Mouse (Mus musculus) midbrain, postnatal 0 days (tissue): ENCODE data around the gene Erc1. TPM values are rescaled to one million over a fixed set of nuclear protein-coding genes. Genes with fewer than 3 reads are reported as not detected.

Experiments used
- ATAC-seq: fragments of 200-750 bp; cut with Nextera tagmentation; 2 replicates; pipeline ENCODE4 v1.8.0; 2017; ENCODE audit warnings: moderate number of reproducible peaks, mild to moderate bottlenecking, moderate TSS enrichment, moderate library complexity; ENCODE audit not compliant: low FRiP score
- DNase-seq: peaks from one replicate; pipeline ENCODE4 v3.0.0-alpha.2; 2015; ENCODE audit warnings: low spot score
- H3K27ac ChIP-seq: fragments of 300-500 bp; sonication (generic); 2 replicates; pipeline ENCODE4 v1.5.1; 2014; ENCODE audit warnings: low read depth, mild to moderate bottlenecking, low read length, mixed read lengths
- H3K27me3 ChIP-seq: fragments of 300-500 bp; sonication (generic); 2 replicates; pipeline ENCODE4 v1.6.1; 2014; ENCODE audit warnings: low read length, control low read depth, mixed read lengths; ENCODE audit not compliant: insufficient read depth
- H3K36me3 ChIP-seq: fragments of 300-500 bp; sonication (generic); 2 replicates; pipeline ENCODE4 v1.6.1; 2014; ENCODE audit warnings: low read length, control low read depth, mixed read lengths; ENCODE audit not compliant: insufficient read depth
- H3K4me1 ChIP-seq: fragments of 300-500 bp; sonication (generic); 2 replicates; pipeline ENCODE4 v1.6.1; 2014; ENCODE audit warnings: mild to moderate bottlenecking, control low read depth, antibody characterized with exemption, low read length, mixed read lengths; ENCODE audit not compliant: insufficient read depth
- H3K4me2 ChIP-seq: fragments of 300-500 bp; sonication (generic); 2 replicates; pipeline ENCODE4 v1.6.1; 2014; ENCODE audit warnings: low read depth, mild to moderate bottlenecking, low read length, mixed read lengths; ENCODE audit not compliant: poor library complexity, severe bottlenecking
- H3K4me3 ChIP-seq: fragments of 300-500 bp; sonication (generic); 2 replicates; pipeline ENCODE4 v1.5.1; 2014; ENCODE audit warnings: low read depth, mild to moderate bottlenecking, low read length, moderate library complexity
- H3K9ac ChIP-seq: fragments of 300-500 bp; sonication (generic); replicated peaks from 2 replicates; pipeline ENCODE4 v1.6.1; 2014; ENCODE audit warnings: mild to moderate bottlenecking, low read length, moderate library complexity, mixed read lengths; ENCODE audit not compliant: poor library complexity, severe bottlenecking
- H3K9me3 ChIP-seq: fragments of 300-500 bp; sonication (generic); 2 replicates; pipeline ENCODE4 v1.6.1; 2016; ENCODE audit warnings: low read length, control low read depth
- CTCF ChIP-seq: IDR thresholded peaks from 2 replicates; pipeline ENCODE4 v1.5.1; 2016; ENCODE audit warnings: antibody characterized with exemption, mild to moderate bottlenecking
- WGBS: fragments of 180-500 bp; shearing (Covaris S2); extraction: QIAGEN DNeasy Blood & Tissue Kit; methylation state at CpG from one replicate; pipeline ENCODE4 v1.1.7; 2014; 5-methylcytosine and 5-hydroxymethylcytosine counted together
- polyA plus RNA-seq: library from polyadenylated mRNA; unstranded; fragments of >200 nt; fragmentation: Nextera tagmentation; extraction: Ambion mirVana; gene quantifications from 2 replicates; pipeline ENCODE4 v1.2.1, GENCODE M21; 2015
- total RNA-seq: library from RNA; depleted of rRNA; stranded (reverse); fragments of >200 nt; gene quantifications from 2 replicates; pipeline ENCODE4 v1.2.3, GENCODE M21; 2014

Erc1 gene
- total and polyA plus RNA-seq, 2 experiments from 2014 or later, result 56.1 to 90.0 TPM

DNA sequence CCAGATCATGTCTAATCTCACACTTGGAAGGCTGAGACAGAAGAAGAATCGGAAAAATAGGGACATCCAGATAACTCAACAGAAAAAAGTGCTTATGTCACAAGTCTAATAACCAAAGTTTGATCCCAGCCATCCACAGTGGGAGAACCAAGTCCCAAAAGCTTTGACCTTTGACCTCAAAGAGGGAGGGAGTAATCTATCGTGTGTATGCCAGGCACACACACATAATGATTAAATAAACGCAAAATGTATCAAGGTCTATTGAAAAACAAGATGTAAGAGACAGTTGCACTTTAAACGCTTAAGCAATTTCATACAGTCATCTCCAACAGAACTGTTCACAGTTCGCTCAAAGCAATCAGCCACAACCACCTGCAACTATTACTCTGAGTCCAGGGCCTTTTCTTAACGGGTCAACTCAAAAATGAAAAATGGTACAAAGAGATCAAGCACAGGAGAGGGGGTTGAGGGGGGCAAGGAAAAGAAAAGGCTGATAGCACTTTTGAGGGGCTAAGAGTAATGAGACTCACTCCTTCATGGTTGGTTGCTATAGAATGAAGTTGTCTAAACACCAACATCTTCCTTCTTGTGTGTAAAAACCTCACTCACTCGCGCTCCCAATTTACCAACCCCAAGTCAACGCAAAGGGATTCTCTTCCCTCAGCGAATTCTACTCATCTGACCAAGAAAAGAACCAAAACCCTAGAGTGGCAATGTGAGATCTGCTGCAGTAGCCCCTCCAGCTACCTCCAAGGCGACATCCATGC is 1.0 kb downstream of the Erc1 start:
- Histone ChIP-seq H3K27ac (peak overlapping the region; percentile 97; the same call in 1 of the 2 replicates), H3K9me3 (no peaks in the 10 kb centered on the region), H3K4me2 (peak overlapping the region; percentile 67), H3K27me3 (no peaks in the 10 kb centered on the region), H3K36me3 (no peaks in the 10 kb centered on the region), H3K9ac (peak overlapping the region; percentile 90), H3K4me3 (peak overlapping the region; percentile 99), H3K4me1 (peaks cover 2% of the 10 kb centered on the region; the same call in 1 of the 2 replicates)
- TF ChIP-seq CTCF, result no peak
- ATAC-seq, result no peak
- no peak for DNase-seq
- WGBS, result 22% methylated on average over 11 of the region's 11 CpGs

DNA sequence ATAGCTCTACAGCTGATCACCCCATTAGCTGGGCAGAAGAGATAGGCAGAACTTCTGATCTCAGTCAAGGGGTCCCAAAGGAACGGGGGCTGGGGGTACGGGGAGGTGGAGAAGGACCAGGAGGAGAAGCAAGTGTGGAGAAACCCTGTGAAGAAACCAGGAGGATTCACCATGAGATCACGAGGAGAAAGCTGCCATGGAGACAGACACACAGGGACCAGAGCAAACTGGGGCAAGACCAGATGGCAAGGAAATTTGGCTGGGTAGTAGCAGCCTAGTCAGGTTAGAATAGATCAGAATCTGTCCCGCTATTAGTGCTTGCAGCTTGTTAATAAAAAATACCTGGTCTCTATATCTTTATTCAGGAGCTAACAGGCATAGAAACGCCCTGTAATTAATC is 18.0 kb downstream of the Erc1 start:
- H3K4me3 ChIP-seq, result no peak overlapping the region
- 86% methylated on average over 5 of the region's 5 CpGs for WGBS

DNA sequence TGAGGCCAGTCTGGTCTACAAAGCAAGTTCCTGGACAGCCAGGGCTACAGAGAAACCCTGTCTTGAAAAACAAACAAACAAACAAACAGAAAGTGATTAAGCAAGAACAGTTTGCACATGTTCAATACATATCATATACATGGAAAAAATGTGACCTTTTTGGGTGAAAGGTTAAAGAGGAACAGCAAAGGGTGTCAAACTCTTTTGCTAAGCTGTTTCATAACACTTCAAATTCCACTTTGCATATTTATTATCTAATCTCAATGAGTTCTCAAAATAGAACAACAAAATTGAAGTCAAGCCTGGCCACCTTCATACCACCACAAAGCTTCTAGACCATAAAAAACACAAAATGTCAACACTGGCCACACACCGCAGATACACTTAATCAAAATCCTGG is 19.8 kb downstream of the Erc1 start:
- Histone ChIP-seq H3K27ac (no peak overlapping the region), H3K27me3 (no peaks in the 10 kb centered on the region), H3K4me1 (no peaks in the 10 kb centered on the region), H3K36me3 (peaks cover 12% of the 10 kb centered on the region; the same call in 1 of the 2 replicates), H3K4me3 (no peak overlapping the region), H3K9me3 (no peaks in the 10 kb centered on the region), H3K4me2 (no peak overlapping the region), H3K9ac (no peak overlapping the region)
- WGBS, result 98% methylated on average over 1 of the region's 1 CpGs
- ATAC-seq (no peak), DNase-seq (no peak)
- no peak for TF ChIP-seq CTCF

More for the DNA sequence above, 18.0 kb downstream of the Erc1 start:
- H3K36me3 ChIP-seq, result no peaks in the 10 kb centered on the region
- H3K4me1 ChIP-seq, result no peaks in the 10 kb centered on the region
- no peaks in the 10 kb centered on the region for H3K27me3 ChIP-seq
- H3K27ac ChIP-seq, result no peak overlapping the region
- no peaks in the 10 kb centered on the region for H3K9me3 ChIP-seq
- no peak overlapping the region for H3K9ac ChIP-seq
- DNase-seq, result no peak
- ATAC-seq, result no peak
- no peak for TF ChIP-seq CTCF
- no peak overlapping the region for H3K4me2 ChIP-seq

DNA sequence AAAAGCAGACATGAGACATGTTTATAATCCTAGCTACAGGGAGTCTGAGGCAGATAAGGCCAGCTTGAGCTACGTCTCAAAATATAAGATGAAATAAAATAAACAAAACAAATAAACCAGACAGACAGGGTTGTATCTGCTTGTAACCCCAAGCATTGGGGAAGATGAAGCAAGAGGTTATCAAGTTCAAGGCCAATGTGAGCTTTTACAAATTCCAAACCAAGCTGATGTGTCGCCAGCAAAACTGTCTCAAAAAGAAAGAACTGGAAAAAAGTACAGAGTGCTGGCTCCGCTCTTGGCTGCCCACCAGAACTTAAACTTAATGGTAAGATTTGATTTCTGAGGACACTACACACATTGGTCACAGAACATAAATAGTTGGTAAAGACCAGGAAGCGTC is 21.3 kb downstream of the Erc1 start:
- H3K36me3 ChIP-seq, result peaks cover 12% of the 10 kb centered on the region; the same call in 1 of the 2 replicates
- no peak for TF ChIP-seq CTCF
- no peak overlapping the region for H3K27ac ChIP-seq
- no peaks in the 10 kb centered on the region for H3K27me3 ChIP-seq
- H3K9me3 ChIP-seq, result no peaks in the 10 kb centered on the region
- no peak overlapping the region for H3K9ac ChIP-seq
- no peak for ATAC-seq
- no peak overlapping the region for H3K4me2 ChIP-seq
- no peak for DNase-seq
- H3K4me3 ChIP-seq, result no peak overlapping the region
- WGBS, result 84% methylated on average over 4 of the region's 4 CpGs
- no peaks in the 10 kb centered on the region for H3K4me1 ChIP-seq

DNA sequence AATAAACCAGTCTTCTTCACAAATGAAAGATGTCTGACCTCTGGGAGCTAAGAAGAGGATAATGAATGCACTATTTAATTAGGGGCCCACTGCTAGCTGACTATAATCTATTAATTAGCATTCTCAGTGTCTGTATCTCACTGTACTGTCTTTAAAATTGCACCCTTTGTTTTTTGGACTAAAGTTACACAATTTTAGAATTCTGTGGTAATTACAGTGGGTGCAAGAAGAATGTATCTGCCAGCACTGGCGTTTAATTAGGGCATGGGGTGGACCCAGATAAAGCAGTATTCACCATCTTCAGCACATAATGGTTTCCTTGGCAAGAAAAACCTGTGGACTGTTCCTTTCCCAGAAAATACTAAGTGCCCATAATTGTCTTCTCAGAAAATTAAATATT is 25.8 kb downstream of the Erc1 start:
- H3K36me3 ChIP-seq, result peaks cover 12% of the 10 kb centered on the region; the same call in 1 of the 2 replicates
- DNase-seq, result no peak
- H3K9me3 ChIP-seq, result no peaks in the 10 kb centered on the region
- no peaks in the 10 kb centered on the region for H3K27me3 ChIP-seq
- no peak overlapping the region for H3K4me2 ChIP-seq
- WGBS, result 67% methylated on average over 1 of the region's 1 CpGs
- no peak overlapping the region for H3K4me3 ChIP-seq
- H3K9ac ChIP-seq, result no peak overlapping the region
- no peaks in the 10 kb centered on the region for H3K4me1 ChIP-seq
- no peak for TF ChIP-seq CTCF
- ATAC-seq, result no peak
- no peak overlapping the region for H3K27ac ChIP-seq

DNA sequence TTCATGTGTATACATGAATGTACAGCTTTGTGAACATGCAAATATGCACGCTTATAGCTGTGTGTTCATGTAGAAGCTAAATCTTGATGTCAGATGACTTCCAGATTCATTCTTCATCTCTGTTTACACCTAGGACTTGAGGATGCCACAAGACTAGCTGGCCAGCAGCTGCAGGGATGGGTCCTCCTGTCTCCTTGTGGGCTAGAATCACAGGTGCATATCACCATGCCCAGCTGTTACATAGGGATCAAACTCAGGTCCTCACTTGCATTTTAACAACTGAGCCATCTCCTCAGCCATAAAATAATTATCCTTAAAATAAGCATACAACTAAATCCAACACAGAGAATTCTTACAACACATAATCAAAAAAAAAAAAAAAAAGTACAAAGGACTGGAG is 26.8 kb downstream of the Erc1 start:
- H3K9ac ChIP-seq, result no peak overlapping the region
- H3K9me3 ChIP-seq, result no peaks in the 10 kb centered on the region
- no peaks in the 10 kb centered on the region for H3K27me3 ChIP-seq
- no peak for TF ChIP-seq CTCF
- H3K4me3 ChIP-seq, result no peak overlapping the region
- peaks cover 12% of the 10 kb centered on the region; the same call in 1 of the 2 replicates for H3K36me3 ChIP-seq
- H3K27ac ChIP-seq, result no peak overlapping the region
- H3K4me1 ChIP-seq, result no peaks in the 10 kb centered on the region
- 100% methylated on average over 1 of the region's 1 CpGs for WGBS
- DNase-seq, result no peak
- ATAC-seq, result no peak
- H3K4me2 ChIP-seq, result no peak overlapping the region
